Mouse (Mus musculus) forebrain, embryonic 16.5 days (tissue): ENCODE results near the gene Sppl3. TPM values are rescaled to one million over a fixed set of nuclear protein-coding genes. Genes with fewer than 3 reads are reported as not detected.

Source experiments
- ATAC-seq: fragments of 200-750 bp; cut with Nextera tagmentation; 2 replicates; pipeline ENCODE4 v1.8.0; 2017; ENCODE audit warnings: mild to moderate bottlenecking, moderate library complexity
- H3K27ac ChIP-seq: fragments of 300-500 bp; sonication (generic); 2 replicates; pipeline ENCODE4 v1.5.1; 2014; ENCODE audit warnings: low read length, control low read depth
- H3K27me3 ChIP-seq: fragments of 300-500 bp; sonication (generic); replicated peaks from 2 replicates; pipeline ENCODE4 v1.6.1; 2014; ENCODE audit warnings: low read length; ENCODE audit not compliant: control insufficient read depth, insufficient read depth
- H3K36me3 ChIP-seq: fragments of 300-500 bp; sonication (generic); 2 replicates; pipeline ENCODE4 v1.6.1; 2014; ENCODE audit not compliant: control insufficient read depth, insufficient read depth
- H3K4me1 ChIP-seq: fragments of 300-500 bp; sonication (generic); replicated peaks from 2 replicates; pipeline ENCODE4 v1.6.1; 2014; ENCODE audit warnings: low read length; ENCODE audit not compliant: control insufficient read depth, insufficient read depth
- H3K4me2 ChIP-seq: fragments of 300-500 bp; sonication (generic); 2 replicates; pipeline ENCODE4 v1.6.1; 2014; ENCODE audit warnings: mild to moderate bottlenecking, low read length, control low read depth
- H3K4me3 ChIP-seq: fragments of 300-500 bp; sonication (generic); replicated peaks from 2 replicates; pipeline ENCODE4 v1.5.1; 2014; ENCODE audit warnings: mild to moderate bottlenecking, low read length, control low read depth
- H3K9ac ChIP-seq: fragments of 300-500 bp; sonication (generic); replicated peaks from 2 replicates; pipeline ENCODE4 v1.6.1; 2014; ENCODE audit warnings: low read depth, low read length, control low read depth
- H3K9me3 ChIP-seq: fragments of 300-500 bp; sonication (generic); 2 replicates; pipeline ENCODE4 v1.6.1; 2016; ENCODE audit warnings: low read length; ENCODE audit not compliant: control insufficient read depth
- WGBS: fragments of 180-500 bp; shearing (Covaris S2); extraction: QIAGEN DNeasy Blood & Tissue Kit; methylation state at CpG from one replicate; pipeline ENCODE4 v1.1.7; 2014; 5-methylcytosine and 5-hydroxymethylcytosine counted together
- polyA plus RNA-seq: library from polyadenylated mRNA; unstranded; fragments of >200 nt; fragmentation: Nextera tagmentation; extraction: Ambion mirVana; gene quantifications from 2 replicates; pipeline ENCODE4 v1.2.1, GENCODE M21; 2015

Sppl3 gene
- polyA plus RNA-seq, 1 experiment from 2014 or later: 16.6 TPM

- H3K4me3 ChIP-seq: no peak overlapping the region
- no peak overlapping the region for H3K27ac ChIP-seq
- H3K4me2 ChIP-seq: no peak overlapping the region
- ATAC-seq: no peak
- H3K9me3 ChIP-seq: no peaks in the 10 kb centered on the region
- peaks cover 2% of the 10 kb centered on the region; the same call in 1 of the 2 replicates for H3K36me3 ChIP-seq
- H3K9ac ChIP-seq: no peak overlapping the region
- H3K27me3 ChIP-seq: no peaks in the 10 kb centered on the region
- H3K4me1 ChIP-seq: no peaks in the 10 kb centered on the region
- WGBS: 93% methylated on average over 3 of the region's 3 CpGs
Measured at GRCm38 (mm10) chr5:115060977-115061376, 50.0 kb downstream of the Sppl3 start.

- no peaks in the 10 kb centered on the region for H3K27me3 ChIP-seq
- no peak for ATAC-seq
- H3K4me2 ChIP-seq: no peak overlapping the region
- H3K27ac ChIP-seq: no peak overlapping the region
- peaks cover 2% of the 10 kb centered on the region; the same call in 1 of the 2 replicates for H3K36me3 ChIP-seq
- H3K4me1 ChIP-seq: no peaks in the 10 kb centered on the region
- H3K4me3 ChIP-seq: no peak overlapping the region
- 75% methylated on average over 1 of the region's 1 CpGs for WGBS
- H3K9me3 ChIP-seq: no peaks in the 10 kb centered on the region
- H3K9ac ChIP-seq: no peak overlapping the region
Measured at GRCm38 (mm10) chr5:115062566-115062965, 51.6 kb downstream of the Sppl3 start.

GRCm38 (mm10) chr5:115063391-115063790, 52.5 kb downstream of the Sppl3 start:
- Histone ChIP-seq H3K27ac (no peak overlapping the region), H3K4me3 (no peak overlapping the region), H3K9ac (no peak overlapping the region), H3K27me3 (no peaks in the 10 kb centered on the region), H3K36me3 (peaks cover 2% of the 10 kb centered on the region; the same call in 1 of the 2 replicates), H3K4me2 (no peak overlapping the region), H3K4me1 (no peaks in the 10 kb centered on the region), H3K9me3 (no peaks in the 10 kb centered on the region)
- no peak for ATAC-seq
- 83% methylated on average over 7 of the region's 7 CpGs for whole genome bisulfite sequencing

- 85% methylated on average over 4 of the region's 4 CpGs for WGBS
- H3K4me2 ChIP-seq: no peak overlapping the region
- ATAC-seq: no peak
- H3K36me3 ChIP-seq: peaks cover 2% of the 10 kb centered on the region; the same call in 1 of the 2 replicates
- H3K27me3 ChIP-seq: no peaks in the 10 kb centered on the region
- H3K9ac ChIP-seq: no peak overlapping the region
- H3K27ac ChIP-seq: no peak overlapping the region
- no peaks in the 10 kb centered on the region for H3K9me3 ChIP-seq
- no peaks in the 10 kb centered on the region for H3K4me1 ChIP-seq
- H3K4me3 ChIP-seq: no peak overlapping the region
Measured at GRCm38 (mm10) chr5:115066245-115066644, 55.3 kb downstream of the Sppl3 start.

- ATAC-seq: no peak
- no peak overlapping the region for H3K9ac ChIP-seq
- 92% methylated on average over 11 of the region's 11 CpGs for WGBS
Measured at GRCm38 (mm10) chr5:115068671-115069421, 57.9 kb downstream of the Sppl3 start.

DNA sequence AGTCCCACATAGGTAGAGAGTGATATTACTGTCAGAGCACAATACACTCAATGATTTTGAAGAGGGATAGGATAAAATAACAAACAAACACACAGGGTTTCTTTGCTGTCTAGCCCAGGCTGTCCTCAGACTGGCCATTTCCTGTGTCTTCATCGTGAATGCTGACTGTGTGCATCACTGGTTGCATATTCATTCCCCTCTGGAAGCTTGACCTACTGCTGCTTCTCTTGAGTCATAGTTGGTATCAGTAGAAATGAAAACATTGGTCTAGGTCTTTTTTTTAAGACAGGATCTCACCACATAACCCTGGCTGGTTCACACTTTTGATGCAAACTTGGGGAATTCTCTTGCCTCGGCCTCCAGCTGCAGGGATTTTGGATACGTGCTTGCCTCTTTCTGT, 58.7 kb downstream of the Sppl3 start:
- Histone ChIP-seq H3K36me3 (no peaks in the 10 kb centered on the region), H3K9ac (no peak overlapping the region), H3K4me1 (peaks cover 5% of the 10 kb centered on the region; the same call in 1 of the 2 replicates), H3K9me3 (no peaks in the 10 kb centered on the region), H3K4me3 (no peak overlapping the region), H3K27me3 (no peaks in the 10 kb centered on the region), H3K27ac (no peak overlapping the region), H3K4me2 (no peak overlapping the region)
- 91% methylated on average over 3 of the region's 3 CpGs for WGBS
- no peak for ATAC-seq

More at GRCm38 (mm10) chr5:115068671-115069421, 57.9 kb downstream of the Sppl3 start:
- no peak overlapping the region for H3K4me2 ChIP-seq
- peaks cover 5% of the 10 kb centered on the region; the same call in 1 of the 2 replicates for H3K4me1 ChIP-seq
- no peak overlapping the region for H3K27ac ChIP-seq
- no peaks in the 10 kb centered on the region for H3K9me3 ChIP-seq
- no peak overlapping the region for H3K4me3 ChIP-seq
- no peaks in the 10 kb centered on the region for H3K27me3 ChIP-seq
- H3K36me3 ChIP-seq: no peaks in the 10 kb centered on the region

DNA sequence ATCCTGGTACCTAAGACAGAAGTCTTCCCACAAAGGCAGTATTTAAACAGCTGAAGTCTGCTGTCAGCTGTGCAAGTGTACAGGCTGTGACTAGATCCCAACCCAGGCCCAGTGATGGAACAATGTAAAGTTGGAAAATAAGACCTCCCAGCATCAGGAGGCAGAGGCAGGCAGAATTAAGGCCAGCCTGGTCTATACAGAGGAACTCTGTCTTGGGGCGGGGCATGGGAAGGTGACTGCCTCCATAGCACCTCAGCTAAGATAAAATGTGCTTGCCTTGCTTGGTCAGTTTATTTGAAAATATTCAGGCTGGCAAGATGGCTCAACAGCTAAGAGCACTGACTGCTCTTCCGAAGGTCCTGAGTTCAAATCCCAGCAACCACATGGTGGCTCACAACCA, 59.5 kb downstream of the Sppl3 start:
- Histone ChIP-seq H3K36me3 (no peaks in the 10 kb centered on the region), H3K9ac (no peak overlapping the region), H3K27ac (no peak overlapping the region), H3K4me2 (no peak overlapping the region), H3K4me1 (peaks cover 5% of the 10 kb centered on the region; the same call in 1 of the 2 replicates), H3K4me3 (no peak overlapping the region), H3K9me3 (no peaks in the 10 kb centered on the region), H3K27me3 (no peaks in the 10 kb centered on the region)
- no peak for ATAC-seq
- WGBS: 100% methylated on average over 2 of the region's 2 CpGs

GRCm38 (mm10) chr5:115071096-115071901, 60.4 kb downstream of the Sppl3 start:
- Histone ChIP-seq H3K27ac (no peak overlapping the region), H3K4me1 (peaks cover 5% of the 10 kb centered on the region; the same call in 1 of the 2 replicates), H3K9me3 (no peaks in the 10 kb centered on the region), H3K4me3 (no peak overlapping the region), H3K36me3 (no peaks in the 10 kb centered on the region), H3K9ac (no peak overlapping the region), H3K4me2 (no peak overlapping the region), H3K27me3 (no peaks in the 10 kb centered on the region)
- 89% methylated on average over 11 of the region's 11 CpGs for WGBS
- no peak for ATAC-seq

DNA sequence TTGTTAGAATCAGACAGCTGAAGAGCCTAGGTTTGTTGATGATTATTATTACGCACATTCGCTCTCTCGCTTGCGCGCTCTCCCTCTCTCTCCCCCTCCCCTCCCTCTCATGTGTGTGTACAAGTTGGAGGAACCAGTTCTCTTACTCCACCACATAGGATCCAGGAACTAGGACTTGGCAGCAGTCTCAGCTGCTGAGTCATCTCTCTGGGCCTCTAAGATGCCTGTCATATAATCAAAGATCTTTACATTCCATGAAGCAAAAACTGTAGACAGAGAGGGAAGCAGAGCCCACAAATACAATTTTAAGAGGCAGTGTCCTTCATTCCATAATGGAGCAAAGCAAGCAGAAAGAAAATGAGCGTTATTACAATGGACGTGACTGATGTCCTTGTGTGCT, 61.2 kb downstream of the Sppl3 start:
- H3K9ac ChIP-seq: no peak overlapping the region
- H3K27me3 ChIP-seq: no peaks in the 10 kb centered on the region
- H3K9me3 ChIP-seq: no peaks in the 10 kb centered on the region
- H3K36me3 ChIP-seq: no peaks in the 10 kb centered on the region
- ATAC-seq: no peak
- WGBS: 69% methylated on average over 7 of the region's 7 CpGs
- no peak overlapping the region for H3K4me2 ChIP-seq
- no peak overlapping the region for H3K4me3 ChIP-seq
- H3K27ac ChIP-seq: no peak overlapping the region
- peaks cover 5% of the 10 kb centered on the region; the same call in 1 of the 2 replicates for H3K4me1 ChIP-seq
